ENCODE assay signal across 7 mouse cellular contexts in genomic region chr4:130573012-130573350, GRCm38 (mm10). TPM values are rescaled to one million over a fixed set of nuclear protein-coding genes. Genes with fewer than 3 reads are reported as not detected.
DNase-seq lines count a peak whose midpoint lies in the region; ATAC-seq lines count a peak whose summit lies in the region.

No protein-coding gene starts in this region.

- peak overlapping the region; percentile 62 for H3K4me3 ChIP-seq in lung, embryonic 16.5 days (ENCODE audit: low read length)
- peak overlapping the region; percentile 96 for H3K4me3 ChIP-seq in forebrain, embryonic 10.5 days
- H3K4me3 ChIP-seq in limb, embryonic 15.5 days: peak overlapping the region; percentile 74
- H3K4me3 ChIP-seq in stomach, embryonic 16.5 days (replicated peaks; ENCODE audit: low read length): peak overlapping the region; percentile 68

- H3K9ac ChIP-seq in lung, embryonic 16.5 days (ENCODE audit: low read length): no peak overlapping the region
- H3K9ac ChIP-seq in limb, embryonic 15.5 days: peak overlapping the region; percentile 60
- H3K9ac ChIP-seq in stomach, embryonic 16.5 days (ENCODE audit: low read length): peak overlapping the region; percentile 76

- no peaks in the 10 kb centered on the region for H3K27me3 ChIP-seq in lung, embryonic 16.5 days (ENCODE audit: control insufficient read depth, insufficient read depth, low read depth, low read length)
- peaks cover 29% of the 10 kb centered on the region for H3K27me3 ChIP-seq in forebrain, embryonic 10.5 days (ENCODE audit: poor library complexity, severe bottlenecking)
- H3K27me3 ChIP-seq in limb, embryonic 15.5 days: no peaks in the 10 kb centered on the region; the same call in 1 of the 2 replicates
- H3K27me3 ChIP-seq in stomach, embryonic 16.5 days (ENCODE audit: control insufficient read depth, insufficient read depth, low read length): no peaks in the 10 kb centered on the region; the same call in 1 of the 2 replicates

- H3K4me2 ChIP-seq in lung, embryonic 16.5 days (ENCODE audit: low read depth, low read length): peak overlapping the region; percentile 97
- peak overlapping the region; percentile 99 for H3K4me2 ChIP-seq in limb, embryonic 15.5 days
- peak overlapping the region; percentile 98 for H3K4me2 ChIP-seq in stomach, embryonic 16.5 days (ENCODE audit: low read depth, low read length)

- H3K9me3 ChIP-seq in lung, embryonic 16.5 days (ENCODE audit: control insufficient read depth, low read length): no peaks in the 10 kb centered on the region
- H3K9me3 ChIP-seq in forebrain, embryonic 10.5 days: no peaks in the 10 kb centered on the region
- no peaks in the 10 kb centered on the region for H3K9me3 ChIP-seq in limb, embryonic 15.5 days
- no peaks in the 10 kb centered on the region for H3K9me3 ChIP-seq in stomach, embryonic 16.5 days (replicated peaks; ENCODE audit: control insufficient read depth, low read length)

- H3K36me3 ChIP-seq in lung, embryonic 16.5 days (ENCODE audit: control insufficient read depth, insufficient read depth, low read length): no peaks in the 10 kb centered on the region
- H3K36me3 ChIP-seq in forebrain, embryonic 10.5 days (replicated peaks): 0 out of 2 replicates have a peak, but pooled peaks cover 5% of the 10 kb centered on the region
- H3K36me3 ChIP-seq in limb, embryonic 15.5 days: no peaks in the 10 kb centered on the region
- H3K36me3 ChIP-seq in stomach, embryonic 16.5 days (ENCODE audit: control insufficient read depth, insufficient read depth, low read length): no peaks in the 10 kb centered on the region

- no peak for ATAC-seq in lung, embryonic 16.5 days (ENCODE audit: low read depth)
- no peak for ATAC-seq in limb, embryonic 15.5 days (ENCODE audit: insufficient number of reproducible peaks, low FRiP score, low TSS enrichment, low read depth)
- ATAC-seq in stomach, embryonic 16.5 days (ENCODE audit: insufficient read depth, low FRiP score): no peak

- WGBS in lung, embryonic 16.5 days: under 1% methylated on average over 6 of the region's 6 CpGs
- 1% methylated on average over 6 of the region's 6 CpGs for WGBS in forebrain, embryonic 10.5 days
- WGBS in limb, embryonic 15.5 days: 2% methylated on average over 6 of the region's 6 CpGs
- WGBS in stomach, embryonic 16.5 days: 2% methylated on average over 6 of the region's 6 CpGs

- H3K27ac ChIP-seq in lung, embryonic 16.5 days (ENCODE audit: low read length): no peak overlapping the region
- H3K27ac ChIP-seq in forebrain, embryonic 10.5 days: peak overlapping the region; percentile 96
- H3K27ac ChIP-seq in limb, embryonic 15.5 days: no peak overlapping the region
- no peak overlapping the region for H3K27ac ChIP-seq in stomach, embryonic 16.5 days (ENCODE audit: low read length)

- DNase-seq in lung, postnatal 4 days: no peak
- DNase-seq in forebrain, embryonic 10.5 days (ENCODE audit: extremely low spot score, low spot score): no peak
- DNase-seq in spleen, adult 18-20 months: no peak
- DNase-seq in urinary bladder, postnatal 25 days (ENCODE audit: low spot score): no peak

- H3K4me1 ChIP-seq in lung, embryonic 16.5 days (replicated peaks; ENCODE audit: control insufficient read depth, insufficient read depth, low read length): peaks cover 7% of the 10 kb centered on the region; the same call in 1 of the 2 replicates
- H3K4me1 ChIP-seq in forebrain, embryonic 10.5 days: peaks cover 68% of the 10 kb centered on the region
- H3K4me1 ChIP-seq in limb, embryonic 15.5 days: peaks cover 21% of the 10 kb centered on the region
- peaks cover 12% of the 10 kb centered on the region; the same call in 1 of the 2 replicates for H3K4me1 ChIP-seq in stomach, embryonic 16.5 days (ENCODE audit: control insufficient read depth, insufficient read depth, low read length)

RNA-seq across cellular contexts. Expression of gene Nkain1, which starts 1.0 kb away (rescaled TPM):
- 0.18 TPM in 1 of 2 replicates, not detected in the other for polyA plus RNA-seq in lung, embryonic 16.5 days (2015; fragmentation: Nextera tagmentation; extraction: Ambion mirVana)
- 4.1 and 4.5 TPM in 2 replicates for polyA plus RNA-seq in forebrain, embryonic 10.5 days (2016; fragmentation: Nextera tagmentation; extraction: Ambion mirVana)
- 0.79 and 0.97 TPM in 2 replicates for polyA plus RNA-seq in limb, embryonic 15.5 days (2015; fragmentation: Nextera tagmentation; extraction: Ambion mirVana)
- 0.31 TPM in 1 of 2 replicates, not detected in the other for polyA plus RNA-seq in stomach, embryonic 16.5 days (2015; fragmentation: Nextera tagmentation; extraction: Ambion mirVana)
